Mouse (Mus musculus): ENCODE results near the gene Il1r2. TPM values are rescaled to one million over a fixed set of nuclear protein-coding genes. Genes with fewer than 3 reads are reported as not detected.

Gene Il1r2
- polyA plus RNA-seq, 1 experiment, result 0.38 TPM

DNA sequence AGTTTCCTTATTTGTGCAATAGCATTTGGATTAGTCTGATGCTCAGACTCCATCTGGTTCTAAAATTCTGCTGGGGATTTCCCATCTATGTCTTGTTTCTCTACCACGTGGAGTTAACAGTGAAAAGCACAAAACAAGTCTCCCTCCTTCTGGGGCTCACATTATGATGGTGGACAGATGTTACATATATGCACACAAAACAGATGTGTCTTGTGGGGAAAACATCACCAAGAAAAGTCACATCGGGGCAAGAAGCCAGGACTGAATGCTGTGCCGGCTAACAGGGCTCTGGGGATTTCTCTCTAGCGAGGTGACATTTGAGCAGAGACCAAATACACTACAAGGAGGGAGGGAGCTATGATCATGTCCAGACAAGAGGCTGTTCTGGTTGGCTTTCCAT is 32.8 kb downstream of the Il1r2 start:
- no peaks in the 10 kb centered on the region for H3K36me3 ChIP-seq (ENCODE audit: control insufficient read depth, insufficient read depth, low read length)
- no peaks in the 10 kb centered on the region for H3K4me1 ChIP-seq (ENCODE audit: control insufficient read depth, insufficient read depth, low read length)
- no peak overlapping the region for H3K4me3 ChIP-seq (ENCODE audit: insufficient read depth, low read depth, low read length)
- DNase-seq, result no peak
- H3K27ac ChIP-seq (ENCODE audit: insufficient read depth, low read depth, low read length), result no peak overlapping the region
- no peaks in the 10 kb centered on the region for H3K27me3 ChIP-seq (replicated peaks; ENCODE audit: control insufficient read depth, insufficient read depth, low read length)
- TF ChIP-seq CTCF (conservative IDR thresholded peaks at IDR 0.05; ENCODE audit: insufficient read depth, insufficient read length, low read depth, low read length) (no peak), POLR2A (IDR thresholded peaks at IDR 0.05; ENCODE audit: low read depth, low read length) (no peak)
- 77% methylated on average over 4 of the region's 4 CpGs for WGBS

DNA sequence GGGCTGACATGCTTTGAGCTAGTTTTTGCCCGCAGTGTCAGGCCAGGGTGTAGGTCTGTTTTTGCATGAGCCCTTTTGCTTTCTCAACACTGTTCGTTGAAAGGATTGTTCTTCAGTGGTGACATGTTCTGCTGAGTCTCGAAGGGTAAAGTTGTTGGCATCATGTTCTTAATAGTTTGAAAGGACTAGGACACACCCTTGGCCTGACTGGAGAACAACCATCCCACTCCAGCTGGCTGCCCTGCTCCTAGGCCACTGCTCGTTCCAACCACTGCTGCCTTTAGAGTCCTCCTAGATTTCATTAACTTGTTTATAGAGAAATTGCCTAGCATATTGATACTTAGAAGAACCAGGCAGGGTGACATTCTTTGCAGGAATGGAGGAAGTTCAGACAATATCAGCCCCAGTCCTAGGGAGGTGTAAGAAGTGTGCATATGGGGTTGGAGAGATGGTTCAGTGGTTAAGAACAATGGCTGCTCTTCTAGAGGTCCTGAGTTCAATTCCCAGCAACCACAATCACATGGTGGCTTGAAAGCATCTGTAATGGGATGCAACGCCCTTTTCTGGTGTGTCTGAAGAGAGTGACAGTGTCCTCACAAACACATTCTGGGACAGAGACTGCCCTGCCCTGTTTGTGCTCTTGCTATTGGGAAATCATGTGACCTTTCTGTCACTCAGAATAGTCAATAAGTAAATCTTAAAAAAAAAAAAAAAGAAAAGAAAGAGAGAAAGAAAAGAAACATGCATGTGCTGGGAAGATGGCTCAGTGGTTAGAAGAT is 34.3 kb downstream of the Il1r2 start:
- H3K27ac ChIP-seq (ENCODE audit: insufficient read depth, low read depth, low read length), result no peak overlapping the region
- no peaks in the 10 kb centered on the region for H3K36me3 ChIP-seq (ENCODE audit: control insufficient read depth, insufficient read depth, low read length)
- H3K27me3 ChIP-seq (replicated peaks; ENCODE audit: control insufficient read depth, insufficient read depth, low read length), result no peaks in the 10 kb centered on the region
- TF ChIP-seq CTCF (conservative IDR thresholded peaks at IDR 0.05; ENCODE audit: insufficient read depth, insufficient read length, low read depth, low read length), result no peak
- no peak for TF ChIP-seq POLR2A (IDR thresholded peaks at IDR 0.05; ENCODE audit: low read depth, low read length)
- WGBS, result 82% methylated on average over 5 of the region's 5 CpGs
- H3K4me3 ChIP-seq (ENCODE audit: insufficient read depth, low read depth, low read length), result no peak overlapping the region
- no peak for DNase-seq
- no peaks in the 10 kb centered on the region for H3K4me1 ChIP-seq (ENCODE audit: control insufficient read depth, insufficient read depth, low read length)

DNA sequence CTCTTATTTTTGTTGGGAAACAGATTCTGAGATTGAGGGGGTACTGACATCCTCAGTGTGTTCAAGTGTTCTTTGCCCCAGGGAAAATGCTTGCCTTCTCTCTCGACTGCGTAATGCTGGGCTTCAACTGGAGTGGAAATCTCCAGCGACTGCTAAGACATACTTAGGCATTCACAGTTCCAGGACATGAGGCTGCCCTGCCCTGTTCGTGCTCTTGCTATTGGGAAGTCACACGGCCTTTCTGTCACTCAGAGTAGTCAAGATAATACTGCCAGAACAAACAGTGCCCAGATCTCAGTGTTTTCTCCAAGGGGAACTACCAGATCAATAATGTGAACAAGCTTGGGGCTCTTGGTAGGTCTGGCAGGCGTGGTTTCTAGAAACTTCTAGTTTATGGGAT is 35.9 kb downstream of the Il1r2 start:
- no peak for DNase-seq
- H3K36me3 ChIP-seq (ENCODE audit: control insufficient read depth, insufficient read depth, low read length), result no peaks in the 10 kb centered on the region

DNA sequence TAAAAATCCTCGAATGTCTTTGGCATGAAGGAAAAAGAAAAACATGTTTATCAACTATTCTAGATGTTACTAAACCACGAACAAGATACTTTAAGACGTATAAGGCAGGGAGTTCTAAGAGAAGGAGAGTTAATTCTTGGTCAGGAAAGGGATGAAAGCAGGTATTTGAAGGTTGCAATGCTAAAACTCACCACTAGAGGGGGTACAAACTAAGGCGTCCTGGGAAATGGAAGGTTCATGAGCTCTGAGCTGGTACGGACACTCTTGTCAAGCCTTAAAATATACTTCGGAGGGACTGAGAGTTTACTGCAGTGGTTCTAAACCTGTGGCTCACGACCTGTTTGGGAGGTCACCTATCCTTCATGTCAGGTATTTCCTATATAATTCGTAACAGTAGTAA is 41.4 kb downstream of the Il1r2 start:
- Histone ChIP-seq H3K36me3 (ENCODE audit: control insufficient read depth, insufficient read depth, low read length) (no peaks in the 10 kb centered on the region), H3K27ac (ENCODE audit: insufficient read depth, low read depth, low read length) (no peak overlapping the region), H3K27me3 (replicated peaks; ENCODE audit: control insufficient read depth, insufficient read depth, low read length) (no peaks in the 10 kb centered on the region; the same call in 1 of the 2 replicates), H3K4me1 (ENCODE audit: control insufficient read depth, insufficient read depth, low read length) (no peaks in the 10 kb centered on the region), H3K4me3 (ENCODE audit: insufficient read depth, low read depth, low read length) (no peak overlapping the region)
- TF ChIP-seq CTCF (conservative IDR thresholded peaks at IDR 0.05; ENCODE audit: insufficient read depth, insufficient read length, low read depth, low read length) (peak; percentile 54), POLR2A (IDR thresholded peaks at IDR 0.05; ENCODE audit: low read depth, low read length) (no peak)
- WGBS, result 34% methylated on average over 8 of the region's 8 CpGs
- DNase-seq, result peak; percentile 73

More for the DNA sequence above, 35.9 kb downstream of the Il1r2 start:
- Histone ChIP-seq H3K4me1 (ENCODE audit: control insufficient read depth, insufficient read depth, low read length) (no peaks in the 10 kb centered on the region), H3K4me3 (ENCODE audit: insufficient read depth, low read depth, low read length) (no peak overlapping the region), H3K27me3 (replicated peaks; ENCODE audit: control insufficient read depth, insufficient read depth, low read length) (no peaks in the 10 kb centered on the region; the same call in 1 of the 2 replicates), H3K27ac (ENCODE audit: insufficient read depth, low read depth, low read length) (no peak overlapping the region)
- TF ChIP-seq POLR2A (IDR thresholded peaks at IDR 0.05; ENCODE audit: low read depth, low read length), result no peak
- no peak for TF ChIP-seq CTCF (conservative IDR thresholded peaks at IDR 0.05; ENCODE audit: insufficient read depth, insufficient read length, low read depth, low read length)
- WGBS, result 74% methylated on average over 6 of the region's 6 CpGs

DNA sequence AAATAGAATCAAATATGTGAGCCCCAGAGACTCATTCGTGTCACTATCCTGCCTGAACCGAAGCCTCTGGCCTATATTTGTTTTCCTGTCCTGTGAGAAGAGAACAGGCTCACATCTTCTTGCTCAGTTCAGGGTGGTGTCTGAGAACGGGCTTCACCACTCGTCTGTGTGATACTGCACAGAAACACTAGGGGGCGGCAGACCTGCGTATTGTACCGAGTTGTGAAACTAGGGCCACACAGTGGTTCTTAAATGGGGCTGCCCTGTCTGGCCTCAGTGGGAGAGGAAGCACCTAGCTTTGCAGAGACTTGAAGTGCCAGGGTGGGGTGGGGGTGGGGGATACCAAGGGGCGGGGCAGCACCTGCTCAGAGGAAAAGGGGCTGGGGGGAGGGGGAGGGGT is 42.5 kb downstream of the Il1r2 start:
- H3K27ac ChIP-seq (ENCODE audit: insufficient read depth, low read depth, low read length), result no peak overlapping the region
- no peaks in the 10 kb centered on the region; the same call in 1 of the 2 replicates for H3K27me3 ChIP-seq (replicated peaks; ENCODE audit: control insufficient read depth, insufficient read depth, low read length)
- no peak overlapping the region for H3K4me3 ChIP-seq (ENCODE audit: insufficient read depth, low read depth, low read length)
- TF ChIP-seq POLR2A (IDR thresholded peaks at IDR 0.05; ENCODE audit: low read depth, low read length), result no peak
- peak; percentile 93 for TF ChIP-seq CTCF (conservative IDR thresholded peaks at IDR 0.05; ENCODE audit: insufficient read depth, insufficient read length, low read depth, low read length)
- no peaks in the 10 kb centered on the region for H3K36me3 ChIP-seq (ENCODE audit: control insufficient read depth, insufficient read depth, low read length)
- H3K4me1 ChIP-seq (ENCODE audit: control insufficient read depth, insufficient read depth, low read length), result no peaks in the 10 kb centered on the region
- DNase-seq, result peak; percentile 84
- WGBS, result 8% methylated on average over 8 of the region's 8 CpGs

DNA sequence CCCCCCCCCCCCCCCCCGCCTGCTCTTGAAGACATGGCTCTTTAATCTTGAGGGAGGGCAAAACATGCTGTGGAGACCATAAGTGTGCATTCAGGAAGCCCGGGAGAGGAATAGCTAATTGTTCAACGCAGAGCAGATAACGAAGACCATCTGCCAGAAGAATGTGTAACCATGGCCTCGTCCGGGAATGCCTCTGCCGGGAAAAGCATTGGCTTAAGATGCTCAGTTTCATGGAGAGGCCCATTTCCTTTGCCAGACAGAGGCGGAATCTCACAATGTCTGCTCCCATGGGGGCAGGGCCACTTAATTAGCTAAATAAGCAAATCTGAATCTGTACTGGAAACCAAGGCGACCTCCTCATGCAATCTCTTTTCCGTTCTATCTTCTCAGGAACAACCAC is 43.7 kb downstream of the Il1r2 start:
- H3K27ac ChIP-seq (ENCODE audit: insufficient read depth, low read depth, low read length), result no peak overlapping the region
- 58% methylated on average over 10 of the region's 10 CpGs for WGBS

DNA sequence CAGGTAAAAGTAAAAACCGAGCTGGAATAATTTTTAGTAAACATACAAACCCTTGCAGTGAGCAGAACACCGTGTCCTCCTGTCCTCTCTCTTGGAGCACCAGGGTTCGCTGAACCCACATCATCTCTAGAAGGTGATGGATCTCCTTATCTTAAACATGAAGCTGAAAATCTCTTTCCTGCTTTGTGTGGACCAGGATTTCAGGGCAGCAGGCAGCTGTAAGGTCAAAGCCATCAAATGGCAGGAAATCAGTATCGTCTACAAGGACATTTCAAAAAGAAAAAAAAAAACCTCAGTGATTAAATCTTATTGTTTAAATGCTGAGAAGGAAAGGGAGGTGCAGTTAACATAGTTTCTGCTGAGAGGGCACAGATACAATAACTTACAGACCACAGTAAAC is 50.4 kb downstream of the Il1r2 start:
- Histone ChIP-seq H3K36me3 (ENCODE audit: control insufficient read depth, insufficient read depth, low read length) (no peaks in the 10 kb centered on the region), H3K27ac (ENCODE audit: insufficient read depth, low read depth, low read length) (no peak overlapping the region), H3K27me3 (replicated peaks; ENCODE audit: control insufficient read depth, insufficient read depth, low read length) (no peaks in the 10 kb centered on the region), H3K4me3 (ENCODE audit: insufficient read depth, low read depth, low read length) (no peak overlapping the region), H3K4me1 (ENCODE audit: control insufficient read depth, insufficient read depth, low read length) (no peaks in the 10 kb centered on the region)
- DNase-seq, result no peak
- no peak for TF ChIP-seq CTCF (conservative IDR thresholded peaks at IDR 0.05; ENCODE audit: insufficient read depth, insufficient read length, low read depth, low read length)
- no peak for TF ChIP-seq POLR2A (IDR thresholded peaks at IDR 0.05; ENCODE audit: low read depth, low read length)
- WGBS, result 50% methylated on average over 4 of the region's 4 CpGs

More for the DNA sequence above, 43.7 kb downstream of the Il1r2 start:
- Histone ChIP-seq H3K36me3 (ENCODE audit: control insufficient read depth, insufficient read depth, low read length) (no peaks in the 10 kb centered on the region), H3K4me1 (ENCODE audit: control insufficient read depth, insufficient read depth, low read length) (no peaks in the 10 kb centered on the region), H3K4me3 (ENCODE audit: insufficient read depth, low read depth, low read length) (no peak overlapping the region), H3K27me3 (replicated peaks; ENCODE audit: control insufficient read depth, insufficient read depth, low read length) (no peaks in the 10 kb centered on the region; the same call in 1 of the 2 replicates)
- TF ChIP-seq POLR2A (IDR thresholded peaks at IDR 0.05; ENCODE audit: low read depth, low read length) (no peak), CTCF (conservative IDR thresholded peaks at IDR 0.05; ENCODE audit: insufficient read depth, insufficient read length, low read depth, low read length) (no peak)
- peak; percentile 34 for DNase-seq
